Mouse (Mus musculus) layer of hippocampus, adult 18-20 months (tissue): ENCODE measurements around the gene Agmat. TPM values are rescaled to one million over a fixed set of nuclear protein-coding genes. Genes with fewer than 3 reads are reported as not detected.
A peak's percentile ranks its signal among the peaks of the same experiment; 100 is the strongest.

Experiments used
- DNase-seq, 2 experiments: peaks; one replicate each; pipeline ENCODE4 v3.0.0; 2022; ENCODE audit warnings: low spot score in 2 of 2
- total RNA-seq, 2 experiments: library from RNA; stranded (reverse); gene quantifications; 2 replicates each; pipeline ENCODE4 v1.2.3; 2021

Agmat gene
- total RNA-seq, 2 experiments from 2014 or later, result 0.22 TPM; not detected in 1

- DNase-seq, result peak; percentile 93 to 97
Measured at GRCm38 (mm10) chr4:141734446-141735205, 11.8 kb upstream of the Agmat start.

GRCm38 (mm10) chr4:141735206-141735560, 11.3 kb upstream of the Agmat start:
- no peak for DNase-seq

GRCm38 (mm10) chr4:141736856-141737255, 9.6 kb upstream of the Agmat start:
- no peak for DNase-seq

- DNase-seq, result no peak
Measured at GRCm38 (mm10) chr4:141738015-141738414, 8.5 kb upstream of the Agmat start.

- DNase-seq, result peak in 1 of 2 experiments; percentile 24
Measured at GRCm38 (mm10) chr4:141741856-141742255, 4.6 kb upstream of the Agmat start.

- DNase-seq, result no peak
Measured at GRCm38 (mm10) chr4:141742381-141742780, 4.1 kb upstream of the Agmat start.

- no peak for DNase-seq
Measured at GRCm38 (mm10) chr4:141749557-141749956, 3.1 kb downstream of the Agmat start.

- no peak for DNase-seq
Measured at GRCm38 (mm10) chr4:141750826-141751225, 4.4 kb downstream of the Agmat start.

- DNase-seq, result peak in 1 of 2 experiments; percentile 35
Measured at GRCm38 (mm10) chr4:141751419-141752075, 5.1 kb downstream of the Agmat start.

- DNase-seq, result no peak
Measured at GRCm38 (mm10) chr4:141752076-141752421, 5.6 kb downstream of the Agmat start.

- no peak for DNase-seq
Measured at GRCm38 (mm10) chr4:141755375-141755930, 9.0 kb downstream of the Agmat start.

GRCm38 (mm10) chr4:141757124-141757523, 10.7 kb downstream of the Agmat start:
- no peak for DNase-seq

GRCm38 (mm10) chr4:141758874-141759542, 12.5 kb downstream of the Agmat start:
- no peak for DNase-seq

- no peak for DNase-seq
Measured at GRCm38 (mm10) chr4:141760942-141761341, 14.5 kb downstream of the Agmat start.

- DNase-seq, result no peak
Measured at GRCm38 (mm10) chr4:141762102-141762598, 15.7 kb downstream of the Agmat start.

GRCm38 (mm10) chr4:141763476-141763875, 17.0 kb downstream of the Agmat start:
- DNase-seq, result no peak

- DNase-seq, result no peak
Measured at GRCm38 (mm10) chr4:141765008-141765407, 18.5 kb downstream of the Agmat start.

GRCm38 (mm10) chr4:141766316-141766667, 19.8 kb downstream of the Agmat start:
- DNase-seq, result peak in 1 of 2 experiments; percentile 43

- peak in 1 of 2 experiments; percentile 48 for DNase-seq
Measured at GRCm38 (mm10) chr4:141766668-141767352, 20.3 kb downstream of the Agmat start.

GRCm38 (mm10) chr4:141767353-141768036, 21.0 kb downstream of the Agmat start:
- peak in 1 of 2 experiments; percentile 65 for DNase-seq
